Comparison of ENCODE assay signal across 8 mouse cellular contexts in genomic region chr2:119662220-119663182, GRCm38 (mm10). TPM values are rescaled to one million over a fixed set of nuclear protein-coding genes. Genes with fewer than 3 reads are reported as not detected.
DNase-seq lines count a peak whose midpoint lies in the region; ATAC-seq lines count a peak whose summit lies in the region.

Gene Ndufaf1 (minus strand): TSS chr2:119662827.

- peak within 1 kb of the TSS; percentile 94 for H3K4me3 ChIP-seq in hindbrain, embryonic 15.5 days

- H3K27me3 ChIP-seq in hindbrain, embryonic 15.5 days = no peaks in the 10 kb centered on the region

- no peaks in the 10 kb centered on the region for H3K9me3 ChIP-seq in hindbrain, embryonic 15.5 days

- ATAC-seq in hindbrain, embryonic 15.5 days (ENCODE audit: low FRiP score, low read depth) = peak; percentile 85

- H3K4me1 ChIP-seq in hindbrain, embryonic 15.5 days (replicated peaks) = peaks cover 13% of the 10 kb centered on the region

- 2% methylated on average over 44 of the region's 44 CpGs for WGBS in hindbrain, embryonic 15.5 days

- peaks cover 19% of the 10 kb centered on the region for H3K36me3 ChIP-seq in hindbrain, embryonic 15.5 days

- H3K4me2 ChIP-seq in hindbrain, embryonic 15.5 days = peak within 1 kb of the TSS; percentile 83

- peak within 1 kb of the TSS; percentile 88 for H3K9ac ChIP-seq in hindbrain, embryonic 15.5 days

- DNase-seq in R1 (ENCODE audit: low read depth, low spot score) = peak; percentile 95
- peak; percentile 82 to 86 for DNase-seq in cerebellum, postnatal 25 days
- DNase-seq in frontal cortex, postnatal 25 days (ENCODE audit: low spot score in 2 of 2) = peak; percentile 74 to 82
- peak; percentile 65 for DNase-seq in left cerebral cortex, adult 11 months (ENCODE audit: low spot score)
- DNase-seq in lung, postnatal 4 days = peak; percentile 82 to 88
- DNase-seq in retina, postnatal 7 days (ENCODE audit: low read depth, low spot score) = peak; percentile 72
- peak; percentile 58 for DNase-seq in urinary bladder, adult 2 months (ENCODE audit: low spot score)

- 0 out of 2 replicates have a peak within 1 kb of the TSS, but pooled peaks have one; percentile 44 for H3K27ac ChIP-seq in hindbrain, embryonic 15.5 days (replicated peaks)

RNA-seq across cellular contexts. Expression of gene Ndufaf1, which starts in this region (rescaled TPM):
- 39.8 and 41.2 TPM in 2 replicates for polyA plus RNA-seq in hindbrain, embryonic 15.5 days (2015; fragmentation: Nextera tagmentation; extraction: Ambion mirVana)
- 18.4 and 20.0 TPM in 2 replicates for polyA plus RNA-seq in urinary bladder, adult 2 months (2012; rRNA removed)

Comparison
In these comparisons a context has a peak if more than half of its experiments do, and no peak if none do; other contexts are left out.
1. Peak in every context shown above with its lines: DNase-seq, ATAC-seq, H3K4me3 ChIP-seq and H3K27ac ChIP-seq.